Mouse (Mus musculus) cerebellum, adult 2 months (tissue): ENCODE results near the gene Grid2. TPM values are rescaled to one million over a fixed set of nuclear protein-coding genes. Genes with fewer than 3 reads are reported as not detected.

ENCODE experiments used
- DNase-seq, 2 experiments: peaks; one replicate each; pipeline ENCODE4 v3.0.0; 2021
- H3K27ac ChIP-seq: fragments of 200-500 bp; 2 replicates; pipeline ENCODE4 v1.5.1; 2012; ENCODE audit warnings: low read length, control low read depth, inconsistent platforms; ENCODE audit not compliant: insufficient read depth
- H3K27me3 ChIP-seq: fragments of 200-500 bp; 2 replicates; pipeline ENCODE4 v1.6.1; 2012; ENCODE audit warnings: inconsistent platforms, mild to moderate bottlenecking, low read length, moderate library complexity; ENCODE audit not compliant: control insufficient read depth, insufficient read depth
- H3K4me1 ChIP-seq: fragments of 200-500 bp; 2 replicates; pipeline ENCODE4 v1.6.1; 2011; ENCODE audit warnings: low read length; ENCODE audit not compliant: control insufficient read depth, insufficient read depth
- H3K4me3 ChIP-seq: fragments of 200-500 bp; replicated peaks from 2 replicates; pipeline ENCODE3; 2011; ENCODE audit warnings: mild to moderate bottlenecking, low read depth, low read length, control low read depth; ENCODE audit not compliant: insufficient read depth
- CTCF ChIP-seq: fragments of 200-500 bp; IDR thresholded peaks from 2 replicates; pipeline ENCODE4 v1.5.1; 2011; ENCODE audit warnings: low read depth, mild to moderate bottlenecking, control low read depth, low read length, moderate library complexity, borderline replicate concordance; ENCODE audit not compliant: insufficient read depth
- POLR2A ChIP-seq: fragments of 200-500 bp; IDR thresholded peaks from 2 replicates; pipeline ENCODE4 v1.6.1; 2011; ENCODE audit warnings: low read length, control low read depth, borderline replicate concordance; ENCODE audit not compliant: insufficient read depth
- WGBS: fragments of 180-500 bp; shearing (Covaris S2); methylation state at CpG from one replicate; pipeline ENCODE4 v1.1.7; 2018; 5-methylcytosine and 5-hydroxymethylcytosine counted together
- polyA plus RNA-seq: library from polyadenylated mRNA; depleted of rRNA; stranded (reverse); fragments of >200 nt; gene quantifications from 2 replicates; pipeline ENCODE4 v1.2.3, GENCODE M21; 2012

The Grid2 gene
- polyA plus RNA-seq, 1 experiment: 76.4 TPM

GRCm38 (mm10) chr6:64647661-64648060 is 1392.0 kb downstream of the Grid2 start:
- H3K4me3 ChIP-seq: no peak overlapping the region
- H3K27me3 ChIP-seq: no peaks in the 10 kb centered on the region
- DNase-seq: no peak
- TF ChIP-seq POLR2A: no peak
- no peak for TF ChIP-seq CTCF
- no peak overlapping the region for H3K27ac ChIP-seq
- H3K4me1 ChIP-seq: no peaks in the 10 kb centered on the region

GRCm38 (mm10) chr6:64648196-64648595 is 1392.5 kb downstream of the Grid2 start:
- H3K4me1 ChIP-seq: no peaks in the 10 kb centered on the region
- H3K4me3 ChIP-seq: no peak overlapping the region
- no peak for TF ChIP-seq CTCF
- no peak for TF ChIP-seq POLR2A
- H3K27ac ChIP-seq: no peak overlapping the region
- no peaks in the 10 kb centered on the region for H3K27me3 ChIP-seq
- 75% methylated on average over 8 of the region's 8 CpGs for WGBS
- DNase-seq: no peak

GRCm38 (mm10) chr6:64649296-64650226 is 1393.9 kb downstream of the Grid2 start:
- WGBS: 4% methylated on average over 20 of the region's 20 CpGs
- TF ChIP-seq POLR2A (no peak), CTCF (peak; percentile 90)
- peak; percentile 47 to 68 for DNase-seq
- Histone ChIP-seq H3K4me3 (peak overlapping the region; percentile 69), H3K27ac (no peak overlapping the region), H3K4me1 (no peaks in the 10 kb centered on the region), H3K27me3 (no peaks in the 10 kb centered on the region)

- Histone ChIP-seq H3K4me3 (no peak overlapping the region), H3K27ac (no peak overlapping the region), H3K4me1 (no peaks in the 10 kb centered on the region), H3K27me3 (no peaks in the 10 kb centered on the region)
- WGBS: 39% methylated on average over 7 of the region's 7 CpGs
- DNase-seq: no peak
- TF ChIP-seq POLR2A (no peak), CTCF (no peak)
Measured at GRCm38 (mm10) chr6:64650765-64651164, 1395.1 kb downstream of the Grid2 start.

GRCm38 (mm10) chr6:64671010-64671409 is 1415.3 kb downstream of the Grid2 start:
- DNase-seq: no peak
- Histone ChIP-seq H3K27me3 (no peaks in the 10 kb centered on the region), H3K4me3 (no peak overlapping the region), H3K4me1 (no peaks in the 10 kb centered on the region), H3K27ac (no peak overlapping the region)
- TF ChIP-seq CTCF: no peak
- 82% methylated on average over 3 of the region's 3 CpGs for WGBS

GRCm38 (mm10) chr6:64678815-64679214 is 1423.1 kb downstream of the Grid2 start:
- Histone ChIP-seq H3K27ac (no peak overlapping the region), H3K27me3 (no peaks in the 10 kb centered on the region), H3K4me1 (no peaks in the 10 kb centered on the region), H3K4me3 (no peak overlapping the region)
- DNase-seq: no peak
- WGBS: 62% methylated on average over 1 of the region's 1 CpGs
- TF ChIP-seq POLR2A: no peak
- TF ChIP-seq CTCF: no peak

- Histone ChIP-seq H3K4me3 (no peak overlapping the region), H3K27me3 (no peaks in the 10 kb centered on the region), H3K4me1 (no peaks in the 10 kb centered on the region), H3K27ac (no peak overlapping the region)
- peak; percentile 13 to 36 for DNase-seq
- TF ChIP-seq CTCF (peak; percentile 64; the same call in 1 of the 2 replicates), POLR2A (no peak)
- 36% methylated on average over 9 of the region's 9 CpGs for WGBS
Measured at GRCm38 (mm10) chr6:64683974-64684373, 1428.3 kb downstream of the Grid2 start.

- Histone ChIP-seq H3K4me3 (no peak overlapping the region), H3K27ac (no peak overlapping the region), H3K27me3 (no peaks in the 10 kb centered on the region), H3K4me1 (no peaks in the 10 kb centered on the region)
- WGBS: 5% methylated on average over 5 of the region's 5 CpGs
- TF ChIP-seq CTCF (peak; percentile 26; the same call in 1 of the 2 replicates), POLR2A (no peak)
- DNase-seq: no peak
Measured at GRCm38 (mm10) chr6:64684973-64685372, 1429.3 kb downstream of the Grid2 start.
